Mouse (Mus musculus) intestine, embryonic 16.5 days (tissue): Measurements from ENCODE around the gene Ccdc177. TPM values are rescaled to one million over a fixed set of nuclear protein-coding genes. Genes with fewer than 3 reads are reported as not detected.

Source experiments
- ATAC-seq: fragments of 200-750 bp; cut with Nextera tagmentation; 2 replicates; pipeline ENCODE4 v1.8.0; 2017; ENCODE audit warnings: moderate TSS enrichment, moderate library complexity
- H3K27ac ChIP-seq: fragments of 300-500 bp; sonication (generic); 2 replicates; pipeline ENCODE4 v1.5.1; 2014; ENCODE audit warnings: mild to moderate bottlenecking, low read length
- H3K27me3 ChIP-seq: fragments of 300-500 bp; sonication (generic); replicated peaks from 2 replicates; pipeline ENCODE4 v1.6.1; 2014; ENCODE audit warnings: low read length, control low read depth, mixed read lengths; ENCODE audit not compliant: control insufficient read depth, insufficient read depth
- H3K36me3 ChIP-seq: fragments of 300-500 bp; sonication (generic); 2 replicates; pipeline ENCODE4 v1.6.1; 2014; ENCODE audit warnings: low read length, control low read depth; ENCODE audit not compliant: control insufficient read depth, insufficient read depth
- H3K4me1 ChIP-seq: fragments of 300-500 bp; sonication (generic); 2 replicates; pipeline ENCODE4 v1.6.1; 2014; ENCODE audit warnings: low read length, control low read depth, mixed read lengths; ENCODE audit not compliant: control insufficient read depth, insufficient read depth
- H3K4me2 ChIP-seq: fragments of 300-500 bp; sonication (generic); 2 replicates; pipeline ENCODE4 v1.6.1; 2014; ENCODE audit warnings: low read depth, low read length, control low read depth
- H3K4me3 ChIP-seq: fragments of 300-500 bp; sonication (generic); 2 replicates; pipeline ENCODE4 v1.5.1; 2014; ENCODE audit warnings: mild to moderate bottlenecking, low read length
- H3K9ac ChIP-seq: fragments of 300-500 bp; sonication (generic); 2 replicates; pipeline ENCODE4 v1.6.1; 2014; ENCODE audit warnings: low read depth, low read length
- H3K9me3 ChIP-seq: fragments of 300-500 bp; sonication (generic); 2 replicates; pipeline ENCODE4 v1.6.1; 2016; ENCODE audit warnings: low read length, control low read depth; ENCODE audit not compliant: control insufficient read depth
- WGBS: fragments of 180-500 bp; shearing (Covaris S2); extraction: QIAGEN DNeasy Blood & Tissue Kit; methylation state at CpG from one replicate; pipeline ENCODE4 v1.1.7; 2014; 5-methylcytosine and 5-hydroxymethylcytosine counted together
- polyA plus RNA-seq: library from polyadenylated mRNA; unstranded; fragments of >200 nt; fragmentation: Nextera tagmentation; extraction: Ambion mirVana; gene quantifications from 2 replicates; pipeline ENCODE4 v1.2.1, GENCODE M21; 2015

The Ccdc177 gene
- polyA plus RNA-seq, 1 experiment from 2014 or later: 0.02 TPM

- no peak overlapping the region for H3K4me2 ChIP-seq
These were observed 54.1 kb downstream of the Ccdc177 start for GRCm38 (mm10) chr12:80706208-80706914.

More at GRCm38 (mm10) chr12:80706208-80706914, 54.1 kb downstream of the Ccdc177 start:
- peak overlapping the region; percentile 49 for H3K27ac ChIP-seq
- ATAC-seq: peak; percentile 49
- no peaks in the 10 kb centered on the region for H3K9me3 ChIP-seq
- WGBS: 46% methylated on average over 11 of the region's 11 CpGs
- no peak overlapping the region for H3K4me3 ChIP-seq
- no peaks in the 10 kb centered on the region; the same call in 1 of the 2 replicates for H3K36me3 ChIP-seq
- H3K27me3 ChIP-seq: no peaks in the 10 kb centered on the region
- peaks cover 15% of the 10 kb centered on the region for H3K4me1 ChIP-seq
- H3K9ac ChIP-seq: no peak overlapping the region

Other genes with a start within 250 kb of the Ccdc177 start
- gene Galnt16, start 242.4 kb downstream of the Ccdc177 start, polyA plus RNA-seq: 8.1 and 8.4 TPM in 2 replicates
- 26.9 and 29.0 TPM in 2 replicates for gene Slc39a9, start 116.8 kb downstream of the Ccdc177 start, polyA plus RNA-seq
- 206 and 241 TPM in 2 replicates for gene Erh, start 116.3 kb downstream of the Ccdc177 start, polyA plus RNA-seq
- 11.5 and 12.1 TPM in 2 replicates for gene Plekhd1, start 68.1 kb downstream of the Ccdc177 start, polyA plus RNA-seq
- 16.4 and 20.0 TPM in 2 replicates for gene Susd6, start 29.8 kb upstream of the Ccdc177 start, polyA plus RNA-seq
- 466 and 492 TPM in 2 replicates for gene Srsf5, start 184.8 kb upstream of the Ccdc177 start, polyA plus RNA-seq
- gene Slc10a1, start 208.0 kb upstream of the Ccdc177 start, polyA plus RNA-seq: 0.48 and 0.70 TPM in 2 replicates